Mouse (Mus musculus) erythroblast, embryonic 14.5 days (primary cell): ENCODE measurements around the gene Plxnc1. TPM values are rescaled to one million over a fixed set of nuclear protein-coding genes. Genes with fewer than 3 reads are reported as not detected.

Experiments
- H3K27me3 ChIP-seq: 2 replicates; pipeline ENCODE4 v1.6.1; 2012; ENCODE audit warnings: inconsistent platforms; ENCODE audit not compliant: control insufficient read depth
- H3K36me3 ChIP-seq: 2 replicates; pipeline ENCODE4 v1.6.1; 2012; ENCODE audit warnings: mild to moderate bottlenecking, inconsistent platforms; ENCODE audit not compliant: control insufficient read depth
- H3K4me1 ChIP-seq: 2 replicates; pipeline ENCODE4 v1.6.1; 2012; ENCODE audit warnings: inconsistent platforms; ENCODE audit not compliant: control insufficient read depth
- H3K4me3 ChIP-seq: replicated peaks from 2 replicates; pipeline ENCODE3; 2012; ENCODE audit warnings: moderate library complexity, mild to moderate bottlenecking, inconsistent platforms
- H3K9me3 ChIP-seq: 2 replicates; pipeline ENCODE4 v1.6.1; 2012; ENCODE audit warnings: low read length, inconsistent platforms, mixed read lengths; ENCODE audit not compliant: control insufficient read depth
- GATA1 ChIP-seq: IDR thresholded peaks from 2 replicates; pipeline ENCODE4 v1.6.1; 2012; ENCODE audit warnings: low read length, inconsistent platforms, mixed read lengths
- TAL1 ChIP-seq: IDR thresholded peaks from 3 replicates; pipeline ENCODE4 v1.6.1; 2012; ENCODE audit warnings: low read length, inconsistent platforms, mixed read lengths
- polyA plus RNA-seq: library from polyadenylated mRNA; stranded (reverse); fragments of >175 nt; gene quantifications from 2 replicates; pipeline ENCODE4 v1.2.3, GENCODE M21; 2012

The Plxnc1 gene
- 0.05 and 0.08 TPM in 2 replicates for polyA plus RNA-seq

DNA sequence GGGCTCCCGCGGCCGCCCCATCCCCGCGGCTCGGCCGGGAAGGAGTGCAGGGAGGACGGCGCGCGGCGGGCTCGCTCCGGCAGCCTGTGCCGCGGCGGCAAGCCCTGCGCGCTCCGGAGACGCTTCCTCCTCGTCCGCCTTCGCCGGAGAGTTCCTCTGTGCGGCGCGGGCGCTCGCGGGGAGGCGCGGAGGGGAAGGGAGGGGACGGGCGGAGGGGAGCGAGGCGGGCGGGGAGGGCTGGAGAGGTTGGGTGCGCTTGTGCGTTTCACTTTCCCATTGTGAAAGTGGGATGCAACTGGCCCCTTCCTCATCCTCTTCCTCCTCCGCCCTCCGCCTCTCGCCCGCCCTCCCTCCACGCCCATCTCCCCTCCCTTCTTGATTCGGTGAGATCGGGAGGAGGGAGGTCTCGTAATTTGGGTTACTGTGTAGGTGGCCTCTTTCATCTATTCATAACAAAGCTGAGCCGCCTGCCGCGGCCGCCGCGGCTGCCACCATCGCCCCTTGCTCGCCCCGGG, at the start of gene Plxnc1:
Plxnc1 (minus strand) TSS at position 145 of the 515 bp plus-strand sequence.
- Histone ChIP-seq H3K9me3 (peaks cover 8% of the 10 kb centered on the region; the same call in 1 of the 2 replicates), H3K4me1 (peaks cover 53% of the 10 kb centered on the region), H3K36me3 (no peaks in the 10 kb centered on the region), H3K27me3 (peaks cover 77% of the 10 kb centered on the region), H3K4me3 (peak within 1 kb of the TSS; percentile 66)
- TF ChIP-seq TAL1 (no peak), GATA1 (no peak)

DNA sequence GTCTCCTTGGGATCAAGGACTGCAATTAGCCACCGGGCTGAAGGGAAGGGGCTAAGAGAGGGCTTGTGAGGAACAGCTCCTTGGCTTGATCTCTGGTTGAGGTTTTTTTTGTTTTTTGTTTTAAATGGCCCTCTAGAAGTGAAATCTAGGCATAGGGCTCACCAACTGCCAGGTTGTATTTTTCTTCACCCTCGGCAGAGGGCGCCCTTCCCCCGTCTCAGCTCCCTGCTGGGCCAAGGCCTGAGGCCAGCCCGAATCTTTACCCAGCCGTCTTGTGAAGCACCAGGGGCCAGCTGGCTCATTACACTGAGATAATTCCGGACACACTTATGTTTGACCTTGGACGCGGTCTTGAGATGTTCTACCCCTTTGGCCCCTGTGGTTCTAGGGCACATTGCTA, 47.5 kb upstream of the Plxnc1 start:
- TF ChIP-seq TAL1 (no peak), GATA1 (no peak)
- H3K9me3 ChIP-seq: no peaks in the 10 kb centered on the region
- no peaks in the 10 kb centered on the region; the same call in 1 of the 2 replicates for H3K4me1 ChIP-seq
- no peaks in the 10 kb centered on the region for H3K27me3 ChIP-seq
- no peaks in the 10 kb centered on the region for H3K36me3 ChIP-seq
- H3K4me3 ChIP-seq: no peak overlapping the region

DNA sequence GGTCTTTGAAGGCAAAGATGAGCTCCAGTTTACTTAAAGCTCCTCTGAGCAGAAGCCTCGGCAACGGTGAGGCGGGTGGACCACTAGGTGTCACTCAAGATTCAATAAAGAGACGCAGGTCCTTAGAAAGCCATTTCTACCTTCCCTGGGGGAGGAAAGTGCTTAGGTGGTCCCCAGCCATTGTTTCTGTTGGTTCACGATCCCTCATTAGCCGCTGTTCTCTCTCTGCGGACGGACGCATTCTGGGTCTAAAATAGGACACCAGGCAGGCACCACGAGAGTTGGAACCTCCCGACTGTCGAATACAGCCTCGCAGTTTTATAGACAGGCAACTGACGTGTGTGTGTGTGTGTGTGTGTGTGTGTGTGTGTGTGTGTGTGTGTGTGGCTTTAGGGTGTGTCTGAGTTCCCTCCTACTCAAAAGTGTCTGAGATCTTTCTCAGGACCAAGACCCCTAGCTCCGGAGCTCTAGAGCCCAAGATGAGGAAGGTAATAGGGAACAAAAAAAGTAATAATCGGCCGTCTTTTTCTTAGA, 47.0 kb upstream of the Plxnc1 start:
- Histone ChIP-seq H3K4me3 (no peak overlapping the region), H3K27me3 (no peaks in the 10 kb centered on the region), H3K9me3 (no peaks in the 10 kb centered on the region), H3K4me1 (no peaks in the 10 kb centered on the region; the same call in 1 of the 2 replicates), H3K36me3 (no peaks in the 10 kb centered on the region)
- no peak for TF ChIP-seq GATA1
- no peak for TF ChIP-seq TAL1

DNA sequence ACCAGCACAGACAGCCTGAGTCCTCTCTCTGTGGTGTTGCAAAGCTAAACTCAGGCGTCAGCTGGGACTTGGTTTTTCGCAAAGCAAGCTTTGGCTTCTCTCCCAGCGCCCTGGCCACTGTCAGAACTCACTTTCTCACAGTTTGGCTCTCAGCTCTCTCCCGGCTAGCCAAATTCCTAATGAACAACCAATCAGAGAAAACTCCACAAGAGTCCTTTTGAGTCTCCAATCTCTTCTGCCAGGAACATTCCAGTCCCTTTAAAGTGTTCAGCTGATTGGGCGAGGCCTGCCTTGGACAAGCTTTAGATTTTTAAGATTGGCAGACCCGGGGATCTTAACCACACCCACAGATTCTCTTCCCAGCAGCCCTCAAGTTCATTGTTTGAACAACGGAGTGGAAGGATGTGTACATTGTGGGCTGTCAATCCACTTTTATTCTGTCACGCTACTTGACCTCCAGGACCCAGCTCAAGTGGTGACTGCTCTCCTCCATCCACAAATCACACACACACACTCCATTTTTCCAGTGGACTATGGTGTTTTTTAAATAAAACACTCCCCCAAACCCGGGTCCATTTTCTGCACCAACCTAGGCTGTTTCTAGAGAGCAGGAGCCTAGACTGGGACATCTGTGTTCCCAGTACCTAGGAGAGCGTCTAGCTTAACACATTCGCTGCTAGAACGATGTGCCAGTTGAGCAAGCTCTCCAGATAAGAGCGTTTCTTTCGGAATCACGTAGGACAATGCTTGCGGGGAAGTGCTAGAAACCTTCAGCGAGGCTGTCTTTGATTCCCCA, 46.3 kb upstream of the Plxnc1 start:
- Histone ChIP-seq H3K4me3 (no peak overlapping the region), H3K36me3 (no peaks in the 10 kb centered on the region), H3K9me3 (no peaks in the 10 kb centered on the region), H3K27me3 (no peaks in the 10 kb centered on the region), H3K4me1 (no peaks in the 10 kb centered on the region; the same call in 1 of the 2 replicates)
- TF ChIP-seq TAL1 (no peak), GATA1 (no peak)

DNA sequence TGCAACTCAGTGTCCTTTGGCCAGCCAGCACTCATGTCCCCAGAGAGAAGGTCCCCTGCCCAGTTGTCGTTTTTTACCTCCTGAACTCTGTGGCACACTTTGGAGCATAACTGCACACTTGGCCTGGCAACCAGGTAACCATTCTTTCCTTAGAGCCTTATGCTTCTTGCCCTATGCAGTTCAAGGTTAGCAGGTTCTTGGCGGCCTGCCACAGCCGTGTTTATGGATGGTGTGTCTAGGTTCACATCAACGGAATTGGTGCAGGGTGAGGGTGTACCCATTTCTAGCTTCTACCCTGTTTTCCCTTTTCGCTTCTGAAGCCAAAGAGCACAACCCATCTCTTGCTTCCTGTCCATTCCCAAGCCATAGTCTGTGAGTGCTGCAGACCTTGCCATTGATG, 44.7 kb upstream of the Plxnc1 start:
- TF ChIP-seq GATA1: no peak
- Histone ChIP-seq H3K9me3 (peaks cover 4% of the 10 kb centered on the region), H3K27me3 (no peaks in the 10 kb centered on the region), H3K36me3 (no peaks in the 10 kb centered on the region), H3K4me1 (no peaks in the 10 kb centered on the region; the same call in 1 of the 2 replicates), H3K4me3 (no peak overlapping the region)

DNA sequence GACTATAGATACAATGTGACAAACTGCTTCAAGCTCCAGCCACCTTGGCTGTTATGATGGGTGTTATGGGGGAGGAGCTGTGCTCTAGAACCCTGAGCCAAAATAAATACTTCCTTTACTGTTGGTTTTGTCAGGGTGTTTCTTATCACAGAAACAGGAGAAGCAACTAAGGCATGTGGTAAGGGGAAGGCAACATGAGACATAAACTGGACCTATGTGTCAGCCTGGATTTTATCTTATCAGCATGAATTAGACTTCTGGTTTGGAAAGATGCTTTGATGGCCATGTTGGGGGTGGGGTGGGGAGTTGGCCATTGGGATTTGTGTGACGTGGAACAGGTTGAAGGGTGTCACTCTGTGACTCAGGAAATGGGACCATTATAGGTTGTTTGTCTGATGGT, 40.5 kb upstream of the Plxnc1 start:
- H3K9me3 ChIP-seq: peaks cover 18% of the 10 kb centered on the region
- H3K4me3 ChIP-seq: no peak overlapping the region
- H3K27me3 ChIP-seq: no peaks in the 10 kb centered on the region
- no peaks in the 10 kb centered on the region for H3K36me3 ChIP-seq
- TF ChIP-seq GATA1: no peak
- no peak for TF ChIP-seq TAL1
- H3K4me1 ChIP-seq: no peaks in the 10 kb centered on the region

DNA sequence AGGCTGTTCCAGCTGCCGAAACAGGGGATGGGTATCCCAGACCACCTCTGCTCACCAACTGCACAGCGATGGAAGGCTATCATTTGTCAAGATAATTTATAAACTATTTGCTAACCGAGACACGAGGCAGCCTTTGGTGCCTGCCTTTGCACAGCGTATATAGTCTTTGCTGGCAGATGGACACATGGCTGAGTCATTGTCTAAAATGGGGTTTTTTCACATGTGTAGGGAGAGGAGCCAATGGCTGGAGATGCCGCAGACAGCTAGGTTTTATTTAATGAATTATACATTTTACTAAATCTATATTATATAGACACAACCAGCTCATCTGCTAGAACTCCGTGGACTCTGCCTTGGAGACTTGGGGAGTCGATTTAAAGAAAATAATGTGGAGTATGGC, 37.9 kb upstream of the Plxnc1 start:
- no peak overlapping the region for H3K4me3 ChIP-seq
- TF ChIP-seq GATA1: no peak
- no peak for TF ChIP-seq TAL1
- no peaks in the 10 kb centered on the region for H3K4me1 ChIP-seq
- H3K27me3 ChIP-seq: no peaks in the 10 kb centered on the region
- H3K36me3 ChIP-seq: no peaks in the 10 kb centered on the region
- H3K9me3 ChIP-seq: peaks cover 18% of the 10 kb centered on the region

DNA sequence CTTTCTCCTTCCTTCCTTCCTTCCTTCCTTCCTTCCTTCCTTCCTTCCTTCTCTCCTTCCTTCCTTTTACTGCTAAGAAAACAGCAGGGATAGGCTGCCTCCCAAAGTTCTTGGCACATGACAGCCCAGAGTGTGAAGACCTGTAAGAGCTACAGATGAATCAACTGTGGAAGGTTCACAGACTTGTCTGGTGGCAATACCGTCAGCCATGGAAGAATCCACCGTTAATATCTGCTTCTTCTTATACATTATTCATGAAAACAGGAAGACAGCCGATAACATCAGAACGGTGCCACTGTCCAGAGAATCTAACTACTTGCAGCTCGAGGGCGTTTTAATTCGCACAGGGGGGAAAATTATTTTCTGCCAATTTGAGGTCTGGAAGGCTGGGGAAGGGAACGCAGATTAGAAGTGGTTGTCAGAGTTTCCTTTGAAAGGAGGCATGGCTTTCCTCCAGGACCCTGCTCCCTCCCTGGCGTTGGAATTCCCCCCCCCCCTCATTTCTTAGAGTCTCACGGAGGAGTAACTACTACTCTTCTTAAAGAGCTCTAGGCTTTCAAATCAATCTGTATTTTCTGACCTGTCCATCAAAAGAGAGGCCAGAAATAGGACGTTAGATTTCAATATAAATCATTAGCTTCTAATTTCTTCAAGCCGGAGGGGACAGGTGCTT, 37.0 kb upstream of the Plxnc1 start:
- no peaks in the 10 kb centered on the region for H3K36me3 ChIP-seq
- H3K9me3 ChIP-seq: peaks cover 18% of the 10 kb centered on the region
- TF ChIP-seq GATA1: no peak
- no peak for TF ChIP-seq TAL1
- no peak overlapping the region for H3K4me3 ChIP-seq
- no peaks in the 10 kb centered on the region for H3K27me3 ChIP-seq
- no peaks in the 10 kb centered on the region for H3K4me1 ChIP-seq

DNA sequence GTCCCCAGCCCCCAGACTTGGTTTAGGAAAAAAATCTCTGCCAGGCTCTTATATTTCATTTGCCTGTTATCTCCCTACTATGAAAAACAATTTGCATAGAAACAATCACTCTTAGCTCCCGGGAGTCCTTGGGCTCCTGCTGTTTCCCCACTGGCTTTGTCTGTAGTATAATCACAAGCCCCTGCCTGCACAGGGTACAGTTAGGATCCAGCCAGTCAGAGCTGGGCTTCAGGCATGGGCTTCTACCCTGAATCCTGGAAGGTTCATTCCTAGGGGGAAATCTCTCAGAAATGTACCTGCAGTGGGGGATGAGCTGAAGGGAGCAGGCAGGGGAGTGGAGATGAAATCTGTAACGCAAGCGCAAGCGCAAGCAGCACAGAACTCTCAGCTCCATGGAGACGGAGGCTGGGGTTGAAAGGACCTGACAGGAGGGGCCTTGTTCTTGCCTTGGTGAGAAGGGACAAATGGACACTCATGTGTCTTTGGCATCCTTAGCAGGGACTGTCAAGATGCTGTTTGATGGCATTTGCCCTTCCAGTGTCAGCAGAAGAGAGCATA, 33.7 kb upstream of the Plxnc1 start:
- no peak for TF ChIP-seq TAL1
- TF ChIP-seq GATA1: no peak
- H3K4me1 ChIP-seq: no peaks in the 10 kb centered on the region
- H3K9me3 ChIP-seq: peaks cover 10% of the 10 kb centered on the region
- no peak overlapping the region for H3K4me3 ChIP-seq
- no peaks in the 10 kb centered on the region for H3K27me3 ChIP-seq
- no peaks in the 10 kb centered on the region for H3K36me3 ChIP-seq
